Mouse (Mus musculus) hindbrain, embryonic 11.5 days (tissue): ENCODE results near the gene Efcab9. TPM values are rescaled to one million over a fixed set of nuclear protein-coding genes. Genes with fewer than 3 reads are reported as not detected.

Experiments
- ATAC-seq: fragments of 200-750 bp; cut with Nextera tagmentation; 2 replicates; pipeline ENCODE4 v1.8.0; 2017; ENCODE audit warnings: mild to moderate bottlenecking, moderate TSS enrichment, moderate library complexity; ENCODE audit not compliant: low FRiP score
- DNase-seq: peaks from one replicate; pipeline ENCODE4 v3.0.0-alpha.2; 2015; ENCODE audit warnings: low spot score
- H3K27ac ChIP-seq: fragments of 300-500 bp; sonication (generic); 2 replicates; pipeline ENCODE4 v1.5.1; 2014; ENCODE audit warnings: mild to moderate bottlenecking, low read depth, low read length
- H3K27me3 ChIP-seq: fragments of 300-500 bp; sonication (generic); 2 replicates; pipeline ENCODE4 v1.6.1; 2014; ENCODE audit warnings: mild to moderate bottlenecking, low read length, moderate library complexity, mixed read lengths; ENCODE audit not compliant: control insufficient read depth, insufficient read depth
- H3K36me3 ChIP-seq: fragments of 300-500 bp; sonication (generic); 2 replicates; pipeline ENCODE4 v1.6.1; 2014; ENCODE audit warnings: mild to moderate bottlenecking, low read length, moderate library complexity, mixed read lengths; ENCODE audit not compliant: control insufficient read depth, insufficient read depth
- H3K4me1 ChIP-seq: fragments of 300-500 bp; sonication (generic); replicated peaks from 2 replicates; pipeline ENCODE4 v1.6.1; 2014; ENCODE audit warnings: low read length, mixed read lengths; ENCODE audit not compliant: control insufficient read depth, insufficient read depth
- H3K4me2 ChIP-seq: fragments of 300-500 bp; sonication (generic); replicated peaks from 2 replicates; pipeline ENCODE4 v1.6.1; 2014; ENCODE audit warnings: mild to moderate bottlenecking, low read depth, low read length
- H3K4me3 ChIP-seq: fragments of 300-500 bp; sonication (generic); 2 replicates; pipeline ENCODE4 v1.5.1; 2014; ENCODE audit warnings: low read depth, low read length
- H3K9ac ChIP-seq: fragments of 300-500 bp; sonication (generic); 2 replicates; pipeline ENCODE4 v1.6.1; 2014; ENCODE audit warnings: low read depth, low read length
- H3K9me3 ChIP-seq: fragments of 300-500 bp; sonication (generic); 2 replicates; pipeline ENCODE4 v1.6.1; 2016; ENCODE audit warnings: low read length; ENCODE audit not compliant: control insufficient read depth
- WGBS: fragments of 180-500 bp; shearing (Covaris S2); extraction: QIAGEN DNeasy Blood & Tissue Kit; methylation state at CpG from one replicate; pipeline ENCODE4 v1.1.7; 2014; 5-methylcytosine and 5-hydroxymethylcytosine counted together
- polyA plus RNA-seq: library from polyadenylated mRNA; unstranded; fragments of >200 nt; fragmentation: Nextera tagmentation; extraction: Ambion mirVana; gene quantifications from 2 replicates; pipeline ENCODE4 v1.2.1, GENCODE M21; 2014

Efcab9 gene
- polyA plus RNA-seq, 1 experiment from 2014 or later: 0.28 TPM

GRCm38 (mm10) chr11:32545605-32546004 lies 13.7 kb upstream of the Efcab9 start:
- Histone ChIP-seq H3K4me1 (peaks cover 2% of the 10 kb centered on the region; the same call in 1 of the 2 replicates), H3K4me3 (no peak overlapping the region), H3K9ac (no peak overlapping the region), H3K4me2 (no peak overlapping the region), H3K27me3 (no peaks in the 10 kb centered on the region), H3K9me3 (no peaks in the 10 kb centered on the region), H3K36me3 (no peaks in the 10 kb centered on the region), H3K27ac (no peak overlapping the region)
- 56% methylated on average over 12 of the region's 12 CpGs for WGBS
- no peak for ATAC-seq
- DNase-seq: no peak

DNA sequence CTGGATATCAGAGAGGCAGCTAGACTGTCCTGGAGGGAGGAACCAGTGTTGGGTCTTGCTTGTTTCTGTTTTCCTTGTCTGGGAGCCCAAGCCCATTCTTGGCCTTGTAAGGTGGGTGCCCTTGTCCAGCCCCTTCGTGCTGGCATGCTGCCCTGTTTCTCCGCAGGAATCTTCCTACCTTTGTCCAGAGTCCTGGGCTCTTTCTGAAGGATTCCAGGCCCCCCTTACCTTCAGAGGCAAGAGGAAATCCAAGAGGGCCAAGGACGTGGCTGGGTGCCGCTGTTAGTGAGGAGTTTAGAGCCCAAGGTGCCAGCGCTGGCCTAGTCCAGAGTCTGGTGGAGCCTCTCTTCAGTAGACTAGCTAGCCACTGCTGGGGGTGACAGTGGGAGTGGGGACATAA lies 12.6 kb upstream of the Efcab9 start:
- 96% methylated on average over 5 of the region's 5 CpGs for WGBS
- no peak for ATAC-seq
- H3K4me2 ChIP-seq: no peak overlapping the region
- H3K9me3 ChIP-seq: no peaks in the 10 kb centered on the region
- H3K9ac ChIP-seq: no peak overlapping the region
- H3K4me3 ChIP-seq: no peak overlapping the region
- no peaks in the 10 kb centered on the region; the same call in 1 of the 2 replicates for H3K4me1 ChIP-seq
- no peaks in the 10 kb centered on the region; the same call in 1 of the 2 replicates for H3K27me3 ChIP-seq
- H3K36me3 ChIP-seq: no peaks in the 10 kb centered on the region
- DNase-seq: no peak
- no peak overlapping the region for H3K27ac ChIP-seq

DNA sequence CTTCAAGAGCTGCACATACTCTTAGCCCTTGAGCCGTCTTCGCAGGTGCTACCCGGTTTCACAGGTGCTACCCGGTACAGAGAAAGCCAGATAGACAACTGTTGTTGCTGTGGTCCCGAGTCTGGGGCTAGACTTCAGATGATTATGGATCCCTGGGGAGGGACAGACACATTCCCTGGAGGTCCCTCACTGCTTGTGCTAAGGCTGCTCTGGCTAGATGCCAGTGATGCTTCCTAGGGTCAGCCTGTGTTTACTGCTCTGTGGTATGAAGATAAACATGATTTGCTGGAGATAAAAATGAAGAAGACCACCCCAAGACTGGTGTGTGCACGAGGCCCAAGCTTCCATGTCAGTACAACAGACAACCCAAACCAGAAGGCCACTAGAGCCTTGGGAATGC lies 12.2 kb upstream of the Efcab9 start:
- 87% methylated on average over 6 of the region's 6 CpGs for WGBS

DNA sequence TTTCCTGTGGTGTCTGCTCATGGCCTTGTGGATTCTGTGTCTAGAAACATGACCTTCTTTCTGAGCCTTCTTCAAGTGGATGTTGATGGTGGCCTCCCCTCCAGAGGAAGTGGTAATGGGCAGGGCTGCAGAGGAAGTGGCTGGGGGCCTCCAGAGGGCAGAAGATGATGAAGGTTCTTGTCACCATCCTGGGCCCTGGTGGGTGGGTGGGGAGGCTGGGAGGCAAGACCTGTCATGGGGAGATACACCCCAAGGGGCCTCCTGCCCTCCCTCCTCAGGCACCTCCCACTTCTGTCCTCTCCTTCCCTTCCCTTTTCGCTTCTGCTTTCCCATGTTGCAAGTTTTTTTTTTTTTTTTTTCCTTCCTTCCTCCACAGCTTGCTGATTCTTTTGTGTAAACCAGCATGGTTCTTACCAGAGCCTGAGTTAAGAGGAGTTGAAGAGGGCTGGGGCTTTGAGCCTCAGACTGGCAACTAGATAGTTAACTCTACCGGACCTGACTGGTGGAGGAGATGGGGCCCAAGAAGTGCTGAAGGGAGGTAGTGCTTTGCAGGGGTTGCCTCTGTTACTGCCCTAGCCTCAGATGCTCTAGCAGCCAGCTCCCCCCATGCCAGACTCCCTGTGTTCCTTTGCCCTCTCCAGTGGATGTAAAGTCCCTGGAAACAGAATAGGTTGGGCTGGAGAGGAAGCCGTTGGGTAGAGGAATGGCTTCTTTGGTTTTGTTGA lies 11.0 kb upstream of the Efcab9 start:
- H3K27ac ChIP-seq: no peak overlapping the region
- no peaks in the 10 kb centered on the region for H3K36me3 ChIP-seq
- 50% methylated on average over 3 of the region's 3 CpGs for WGBS
- no peak overlapping the region for H3K4me2 ChIP-seq
- no peak overlapping the region for H3K9ac ChIP-seq
- ATAC-seq (no peak), DNase-seq (no peak)
- peaks cover 2% of the 10 kb centered on the region for H3K4me1 ChIP-seq
- H3K4me3 ChIP-seq: no peak overlapping the region
- H3K9me3 ChIP-seq: no peaks in the 10 kb centered on the region
- no peaks in the 10 kb centered on the region; the same call in 1 of the 2 replicates for H3K27me3 ChIP-seq

More for the DNA sequence above, 12.2 kb upstream of the Efcab9 start:
- Histone ChIP-seq H3K4me3 (no peak overlapping the region), H3K36me3 (no peaks in the 10 kb centered on the region), H3K4me1 (no peaks in the 10 kb centered on the region), H3K27ac (no peak overlapping the region), H3K4me2 (no peak overlapping the region), H3K27me3 (no peaks in the 10 kb centered on the region; the same call in 1 of the 2 replicates), H3K9me3 (no peaks in the 10 kb centered on the region), H3K9ac (no peak overlapping the region)
- ATAC-seq (no peak), DNase-seq (no peak)

DNA sequence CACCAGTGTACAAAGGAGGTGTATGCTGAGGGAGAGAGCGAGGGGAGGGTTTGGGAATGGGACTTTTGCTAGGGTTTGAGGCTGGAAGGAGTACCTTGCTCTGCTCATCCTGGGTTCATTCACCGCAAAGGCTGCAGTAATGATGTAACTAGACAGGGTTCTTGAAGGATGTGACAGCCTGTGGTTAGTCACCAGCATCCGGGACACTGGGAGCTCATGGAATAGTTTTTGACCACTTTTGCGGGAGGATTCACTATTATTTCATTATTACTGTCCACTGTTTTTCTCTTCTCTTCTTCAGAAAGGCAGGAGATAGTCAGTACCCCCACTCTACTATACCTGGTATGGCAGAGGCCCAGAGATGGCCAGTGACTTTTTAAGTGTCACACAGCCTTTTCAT lies 10.3 kb upstream of the Efcab9 start:
- WGBS: 93% methylated on average over 4 of the region's 4 CpGs
- DNase-seq: no peak
- no peak overlapping the region for H3K27ac ChIP-seq
- H3K4me2 ChIP-seq: no peak overlapping the region
- H3K27me3 ChIP-seq: no peaks in the 10 kb centered on the region; the same call in 1 of the 2 replicates
- H3K4me1 ChIP-seq: peaks cover 2% of the 10 kb centered on the region
- no peaks in the 10 kb centered on the region for H3K36me3 ChIP-seq
- no peaks in the 10 kb centered on the region for H3K9me3 ChIP-seq
- no peak overlapping the region for H3K4me3 ChIP-seq
- no peak overlapping the region for H3K9ac ChIP-seq
- no peak for ATAC-seq

- 81% methylated on average over 6 of the region's 6 CpGs for WGBS
- H3K4me1 ChIP-seq: peaks cover 2% of the 10 kb centered on the region
- ATAC-seq: no peak
Observed at GRCm38 (mm10) chr11:32540463-32540862, 8.6 kb upstream of the Efcab9 start.

GRCm38 (mm10) chr11:32539717-32540116 lies 7.8 kb upstream of the Efcab9 start:
- no peaks in the 10 kb centered on the region for H3K9me3 ChIP-seq
- no peak overlapping the region for H3K4me2 ChIP-seq
- H3K4me1 ChIP-seq: peaks cover 2% of the 10 kb centered on the region
- no peaks in the 10 kb centered on the region for H3K36me3 ChIP-seq
- WGBS: 93% methylated on average over 7 of the region's 7 CpGs
- H3K27ac ChIP-seq: no peak overlapping the region
- H3K4me3 ChIP-seq: no peak overlapping the region
- ATAC-seq (no peak), DNase-seq (no peak)
- no peaks in the 10 kb centered on the region; the same call in 1 of the 2 replicates for H3K27me3 ChIP-seq
- H3K9ac ChIP-seq: no peak overlapping the region

More at GRCm38 (mm10) chr11:32540463-32540862, 8.6 kb upstream of the Efcab9 start:
- H3K27ac ChIP-seq: no peak overlapping the region
- H3K36me3 ChIP-seq: no peaks in the 10 kb centered on the region
- H3K4me3 ChIP-seq: no peak overlapping the region
- H3K27me3 ChIP-seq: no peaks in the 10 kb centered on the region; the same call in 1 of the 2 replicates
- H3K9ac ChIP-seq: no peak overlapping the region
- no peak overlapping the region for H3K4me2 ChIP-seq
- no peaks in the 10 kb centered on the region for H3K9me3 ChIP-seq
- no peak for DNase-seq

DNA sequence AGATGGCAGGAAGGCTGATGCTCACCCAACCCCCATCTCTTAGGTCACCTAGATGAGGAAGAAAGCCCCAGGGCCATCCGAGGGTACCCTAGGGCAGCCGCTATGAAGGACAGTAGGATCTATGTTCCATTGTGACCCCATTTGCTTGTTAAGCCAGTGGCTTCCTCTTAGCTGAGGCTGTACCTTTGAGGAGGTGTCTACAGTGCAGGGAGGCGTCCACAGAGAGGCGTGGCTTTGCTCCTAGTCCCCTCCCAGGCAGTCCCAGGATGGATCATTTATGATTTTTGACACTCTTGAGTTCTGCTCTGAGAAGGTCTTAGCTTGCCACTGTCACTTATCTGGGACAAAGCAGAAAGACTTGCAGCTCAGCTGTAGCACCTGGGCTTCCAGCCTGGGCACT lies 7.0 kb upstream of the Efcab9 start:
- Histone ChIP-seq H3K27ac (no peak overlapping the region), H3K36me3 (no peaks in the 10 kb centered on the region), H3K4me1 (peaks cover 2% of the 10 kb centered on the region), H3K4me2 (no peak overlapping the region), H3K9me3 (no peaks in the 10 kb centered on the region), H3K27me3 (peaks cover 2% of the 10 kb centered on the region; the same call in 1 of the 2 replicates), H3K4me3 (no peak overlapping the region), H3K9ac (no peak overlapping the region)
- 89% methylated on average over 4 of the region's 4 CpGs for WGBS
- ATAC-seq: no peak
- DNase-seq: no peak

DNA sequence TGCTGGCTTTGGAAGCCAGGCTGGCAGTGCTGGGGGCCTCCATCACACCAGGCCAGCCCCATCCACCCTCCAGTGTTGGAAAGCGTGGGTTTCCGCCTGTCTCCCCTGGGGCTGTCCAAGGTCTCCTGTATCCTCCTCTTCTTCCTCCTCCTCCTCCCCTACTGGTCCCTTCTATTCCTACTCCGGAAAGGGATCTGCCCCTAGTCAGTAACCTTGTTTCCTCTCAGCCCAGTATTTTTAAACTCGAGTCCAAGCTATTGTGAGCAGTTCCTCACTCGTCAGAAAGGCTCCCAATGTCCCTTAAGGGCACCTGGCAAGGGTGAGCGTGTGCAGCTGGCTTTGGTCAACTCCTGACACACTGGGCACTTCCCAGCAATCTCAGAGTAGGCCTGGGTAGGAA lies 6.6 kb upstream of the Efcab9 start:
- no peaks in the 10 kb centered on the region for H3K9me3 ChIP-seq
- no peak overlapping the region for H3K9ac ChIP-seq
- WGBS: 69% methylated on average over 6 of the region's 6 CpGs
- no peak overlapping the region for H3K4me2 ChIP-seq
- H3K27ac ChIP-seq: no peak overlapping the region
- DNase-seq: no peak
- no peaks in the 10 kb centered on the region for H3K36me3 ChIP-seq
- H3K4me3 ChIP-seq: no peak overlapping the region
- peaks cover 2% of the 10 kb centered on the region for H3K4me1 ChIP-seq
- ATAC-seq: no peak
- peaks cover 2% of the 10 kb centered on the region; the same call in 1 of the 2 replicates for H3K27me3 ChIP-seq
